Mouse (Mus musculus): ENCODE data around the gene Casr. TPM values are rescaled to one million over a fixed set of nuclear protein-coding genes. Genes with fewer than 3 reads are reported as not detected.

The Casr gene
- total RNA-seq (2021) = 1 to 10 TPM in 1 of 2 experiments, under 1 TPM in 1; 0.75 to 1.5 TPM
- long read RNA-seq, experiment 1 = 0 reads
- long read RNA-seq, experiment 2, full-length matches to known transcripts = 1 of 1 reads
- long read RNA-seq, experiment 2, partial matches to known transcripts = 0 of 1 reads
- long read RNA-seq, experiment 2, other reads (novel, unspliced or antisense) = 0 of 1 reads

DNA sequence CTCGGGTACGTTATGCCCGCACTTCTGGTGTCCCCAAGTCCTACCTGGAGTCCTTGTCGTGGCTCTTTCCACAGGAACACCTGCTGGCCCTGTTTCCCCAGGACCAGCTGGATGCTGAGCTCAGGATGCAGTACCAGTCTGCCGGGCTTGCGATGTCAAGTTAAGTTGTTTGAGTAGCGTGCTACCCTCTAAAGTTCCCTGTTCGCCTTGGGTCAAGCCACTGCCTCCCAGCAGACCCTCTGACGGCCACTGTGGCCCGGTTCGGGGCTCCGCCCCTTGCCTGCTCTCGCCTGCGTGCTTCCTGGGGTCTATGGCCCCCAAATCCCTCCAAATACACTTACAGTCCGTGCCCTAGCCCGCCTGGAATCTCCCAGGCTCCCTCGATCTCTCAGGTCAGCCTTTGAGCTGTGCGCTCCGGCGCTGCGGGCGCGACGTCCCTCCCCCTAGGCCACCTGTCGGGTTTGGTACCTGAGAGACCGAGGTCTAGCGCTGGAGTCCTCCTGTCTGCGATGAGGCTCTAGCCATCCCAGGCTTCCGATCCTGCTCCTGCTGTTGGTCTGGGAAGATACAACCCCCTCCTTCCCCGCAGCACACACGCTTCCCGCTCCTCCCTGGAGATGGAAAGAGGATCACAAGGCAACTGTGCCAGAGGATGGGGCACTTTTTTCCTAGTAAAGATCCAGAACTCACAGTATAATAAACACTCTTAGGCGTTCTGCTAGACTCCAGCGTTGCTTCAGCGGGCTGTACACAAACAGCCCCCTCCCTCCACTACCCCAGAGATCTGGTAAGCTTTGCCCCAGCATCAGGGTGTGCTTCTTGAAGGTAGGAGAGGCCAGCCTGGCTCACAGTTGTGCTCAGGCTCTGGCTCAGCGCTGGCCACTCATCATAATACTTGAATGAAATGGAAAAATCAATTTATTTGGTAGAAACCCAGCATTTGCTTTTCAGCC is at the start of gene Casr:
Gene Casr, minus strand, starts transcription at position 756 of the 953 bp plus-strand sequence.
- Histone ChIP-seq H3K4me3 (peak within 1 kb of the TSS; percentile 26), H3K27ac (no peak within 1 kb of the TSS)
- TF ChIP-seq CTCF (IDR thresholded peaks at IDR 0.05) = no peak
- intact Hi-C loops (cut with DNase I) = no loop called here
- DNase-seq (ENCODE audit: extremely low spot score in 1 of 2, low spot score in 2 of 2) = no peak

DNA sequence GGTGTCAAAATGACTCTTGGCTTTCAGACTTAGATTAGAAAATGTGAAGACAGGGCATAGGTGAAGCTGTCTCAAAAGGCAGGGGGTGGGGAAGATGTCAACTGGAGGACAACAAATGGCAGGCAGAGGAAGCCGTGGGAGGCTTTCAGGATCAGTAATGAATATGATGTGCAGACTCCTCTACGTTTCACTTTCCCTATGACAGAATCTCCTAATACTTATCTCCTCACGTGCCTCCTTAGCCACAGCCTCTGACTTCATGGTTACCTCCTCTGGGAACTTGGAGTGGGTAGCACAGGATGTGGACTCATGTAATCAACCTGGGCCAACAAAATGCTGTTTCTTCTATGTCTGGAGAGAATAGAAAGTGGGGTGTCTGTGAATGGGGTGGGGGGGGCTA is 40.7 kb upstream of the Casr start:
- Histone ChIP-seq H3K4me3 (no peak overlapping the region), H3K27ac (no peak overlapping the region)
- DNase-seq (ENCODE audit: extremely low spot score in 1 of 2, low spot score in 2 of 2) = no peak
- intact Hi-C loops (cut with DNase I) = no loop called here
- no peak for TF ChIP-seq CTCF (IDR thresholded peaks at IDR 0.05)

GRCm38 (mm10) chr16:36598265-36598664 is 36.3 kb upstream of the Casr start:
- H3K27ac ChIP-seq = no peak overlapping the region
- intact Hi-C loops (cut with DNase I) = no loop called here
- H3K4me3 ChIP-seq = no peak overlapping the region
- no peak for TF ChIP-seq CTCF (IDR thresholded peaks at IDR 0.05)
- DNase-seq (ENCODE audit: extremely low spot score in 1 of 2, low spot score in 2 of 2) = no peak

DNA sequence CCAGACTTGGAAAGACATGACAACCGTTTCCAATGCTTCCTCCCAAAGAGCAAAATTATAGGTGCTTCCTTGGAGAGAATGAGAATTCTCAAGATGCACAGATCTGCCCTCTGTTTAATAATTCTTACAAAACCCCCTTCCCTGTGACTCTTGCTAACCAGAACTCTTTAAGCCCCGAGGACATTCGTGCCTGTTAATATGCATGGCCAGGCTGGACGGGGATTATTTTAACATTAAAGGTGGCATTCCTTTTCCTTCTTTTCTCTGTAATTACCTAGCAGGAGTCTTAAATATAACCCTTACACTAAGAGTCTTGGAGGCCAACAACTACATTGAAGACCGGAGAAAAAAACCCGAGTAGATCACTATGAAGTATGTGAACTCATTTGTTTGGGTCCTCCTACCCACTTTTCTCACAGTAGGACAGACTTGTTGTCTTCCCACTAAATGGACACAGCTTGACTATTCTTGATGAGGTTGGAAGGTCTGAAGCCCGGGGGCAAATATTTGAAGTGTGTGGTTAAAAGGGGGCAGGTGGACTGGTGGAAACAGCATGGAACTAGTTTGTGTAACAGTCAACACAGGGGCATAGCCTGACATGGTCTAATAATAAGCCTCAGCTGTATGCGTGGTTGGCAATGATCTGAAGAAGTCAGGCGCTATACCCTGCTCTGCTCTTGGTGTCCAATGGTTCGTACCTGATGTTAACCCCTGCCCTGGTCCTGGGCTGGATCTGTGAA is 34.9 kb upstream of the Casr start:
- TF ChIP-seq CTCF (IDR thresholded peaks at IDR 0.05) = no peak
- Histone ChIP-seq H3K4me3 (no peak overlapping the region), H3K27ac (no peak overlapping the region)
- DNase-seq (ENCODE audit: extremely low spot score in 1 of 2, low spot score in 2 of 2) = no peak
- intact Hi-C loops (cut with DNase I) = no loop called here

DNA sequence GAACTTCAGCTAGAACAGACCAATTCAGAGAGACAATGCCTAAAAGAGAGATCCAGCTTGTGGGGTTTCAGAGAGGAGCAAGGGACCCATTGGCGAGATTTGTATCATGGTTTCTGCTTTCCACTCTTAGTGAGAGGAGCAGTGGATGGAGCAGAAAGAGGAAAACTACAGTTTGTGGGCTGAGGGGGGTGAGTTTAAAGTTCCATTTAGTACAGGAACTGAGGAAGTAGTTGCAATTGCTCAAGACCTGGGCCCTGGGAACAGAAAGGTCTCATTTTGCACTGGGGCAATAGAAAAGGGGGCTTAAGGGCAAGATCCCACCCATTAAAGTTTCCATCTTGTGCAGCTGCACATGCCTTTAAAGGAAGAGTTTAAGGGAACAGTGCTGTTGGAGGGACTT is 28.0 kb upstream of the Casr start:
- no peak for TF ChIP-seq CTCF (IDR thresholded peaks at IDR 0.05)
- Histone ChIP-seq H3K27ac (no peak overlapping the region), H3K4me3 (no peak overlapping the region)
- intact Hi-C loops (cut with DNase I) = no loop called here
- DNase-seq (ENCODE audit: extremely low spot score in 1 of 2, low spot score in 2 of 2) = no peak

DNA sequence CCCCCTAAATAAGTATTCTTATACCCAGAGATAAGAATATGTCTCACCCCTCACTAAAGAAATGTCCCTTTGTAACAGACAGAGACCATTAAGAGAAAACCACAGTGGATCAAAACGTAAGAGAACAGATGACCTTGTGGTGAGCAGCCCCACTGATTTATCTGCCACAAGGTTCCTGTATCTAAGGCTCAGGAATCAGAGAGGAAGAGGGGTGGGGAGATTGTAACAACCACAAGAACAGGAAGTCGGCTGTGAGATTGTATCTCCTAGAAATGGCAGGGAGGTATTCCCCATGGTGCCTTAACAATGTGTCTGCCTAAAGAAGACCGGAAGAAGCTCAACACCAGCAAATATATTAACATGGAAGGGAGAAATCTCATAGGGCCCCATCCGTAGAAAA is 26.0 kb upstream of the Casr start:
- DNase-seq (ENCODE audit: extremely low spot score in 1 of 2, low spot score in 2 of 2) = no peak
- Histone ChIP-seq H3K4me3 (no peak overlapping the region), H3K27ac (no peak overlapping the region)
- intact Hi-C loops (cut with DNase I) = no loop called here
- no peak for TF ChIP-seq CTCF (IDR thresholded peaks at IDR 0.05)

GRCm38 (mm10) chr16:36582073-36582472 is 20.1 kb upstream of the Casr start:
- no peak for DNase-seq (ENCODE audit: extremely low spot score in 1 of 2, low spot score in 2 of 2)
- Histone ChIP-seq H3K27ac (no peak overlapping the region), H3K4me3 (no peak overlapping the region)
- no peak for TF ChIP-seq CTCF (IDR thresholded peaks at IDR 0.05)
- intact Hi-C loops (cut with DNase I) = no loop called here

DNA sequence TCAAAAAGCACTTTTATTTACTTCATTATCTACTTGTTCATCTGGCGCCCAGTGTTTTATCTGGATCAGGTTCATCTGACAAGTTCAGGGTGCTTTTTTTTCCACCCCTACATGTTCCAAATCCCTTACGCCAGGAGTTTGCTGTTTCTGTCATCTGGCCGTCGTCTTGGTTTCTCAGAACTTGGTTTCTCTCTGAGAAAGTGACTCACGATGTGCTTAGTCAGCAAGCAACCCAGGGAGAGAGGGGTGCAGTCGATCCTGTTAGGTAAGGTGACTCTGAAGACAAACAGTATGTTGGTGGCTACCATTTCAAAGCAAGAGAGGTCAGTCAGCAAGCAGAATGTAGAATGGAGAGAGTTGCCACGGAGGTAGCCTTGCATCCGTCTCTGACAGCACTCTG is 10.0 kb upstream of the Casr start:
- no peak for DNase-seq (ENCODE audit: extremely low spot score in 1 of 2, low spot score in 2 of 2)

DNA sequence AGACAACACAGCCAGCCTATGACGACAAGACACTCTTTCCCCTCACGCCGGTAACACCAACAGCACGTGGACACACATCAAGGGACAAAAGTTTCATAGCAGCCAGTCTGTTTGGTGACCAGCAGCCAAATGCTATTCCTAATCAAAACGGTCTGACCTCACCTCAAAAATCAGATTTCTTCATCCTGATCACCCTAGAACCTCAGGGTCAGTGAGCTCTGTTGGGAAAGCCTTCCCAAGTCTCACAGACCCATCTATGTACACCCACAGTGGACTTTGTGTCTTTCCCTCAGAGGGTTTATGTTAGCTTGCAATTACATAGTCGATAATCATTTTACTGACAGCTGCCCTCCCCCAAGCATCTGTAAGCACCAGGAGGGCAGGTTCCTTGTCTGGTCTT is 2.4 kb downstream of the Casr start:
- no peak for DNase-seq (ENCODE audit: extremely low spot score in 1 of 2, low spot score in 2 of 2)
- Histone ChIP-seq H3K27ac (no peak overlapping the region), H3K4me3 (no peak overlapping the region)
- no peak for TF ChIP-seq CTCF (IDR thresholded peaks at IDR 0.05)
- intact Hi-C loops (cut with DNase I) = no loop called here

More for the DNA sequence above, 10.0 kb upstream of the Casr start:
- H3K4me3 ChIP-seq = no peak overlapping the region
- intact Hi-C loops (cut with DNase I) = no loop called here
- TF ChIP-seq CTCF (IDR thresholded peaks at IDR 0.05) = no peak
- no peak overlapping the region for H3K27ac ChIP-seq

- intact Hi-C loops (cut with DNase I) = no loop called here
- TF ChIP-seq CTCF (IDR thresholded peaks at IDR 0.05) = no peak
- H3K4me3 ChIP-seq = no peak overlapping the region
- DNase-seq (ENCODE audit: extremely low spot score in 1 of 2, low spot score in 2 of 2) = no peak
- H3K27ac ChIP-seq = no peak overlapping the region
Observed at GRCm38 (mm10) chr16:36555672-36556165, 6.2 kb downstream of the Casr start.

DNA sequence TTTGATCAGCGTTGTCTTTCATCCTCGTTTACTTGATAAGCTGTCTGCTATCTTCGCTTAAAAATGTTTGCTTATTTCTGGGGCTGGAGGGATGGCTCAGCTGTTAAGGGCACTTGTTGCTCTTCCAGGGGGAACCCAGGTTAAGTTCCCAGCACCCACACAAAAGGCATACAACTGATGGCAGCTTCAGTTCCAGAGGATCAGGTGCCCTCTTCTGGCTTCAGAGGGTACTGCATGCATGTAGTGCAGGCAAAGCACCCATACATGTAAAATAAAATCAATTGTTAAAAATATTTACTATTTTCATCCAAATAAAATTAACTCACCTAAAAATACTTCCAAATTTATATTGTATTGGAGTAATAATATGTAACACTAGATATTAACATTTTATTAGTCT is 8.3 kb downstream of the Casr start:
- peak; percentile 30 for TF ChIP-seq CTCF (IDR thresholded peaks at IDR 0.05)
- Histone ChIP-seq H3K27ac (no peak overlapping the region), H3K4me3 (no peak overlapping the region)
- DNase-seq (ENCODE audit: extremely low spot score in 1 of 2, low spot score in 2 of 2) = no peak
- intact Hi-C loops (cut with DNase I) = no loop called here

GRCm38 (mm10) chr16:36545333-36545732 is 16.6 kb downstream of the Casr start:
- Histone ChIP-seq H3K4me3 (no peak overlapping the region), H3K27ac (no peak overlapping the region)
- no peak for TF ChIP-seq CTCF (IDR thresholded peaks at IDR 0.05)
- intact Hi-C loops (cut with DNase I) = no loop called here
- no peak for DNase-seq (ENCODE audit: extremely low spot score in 1 of 2, low spot score in 2 of 2)

Measured in left cerebral cortex, adult 2 months (tissue).